Mouse (Mus musculus) testis, postnatal 10 days (tissue): ENCODE results near the gene Magix.
A peak's percentile ranks its signal among the peaks of the same experiment; 100 is the strongest.

Experiments used
- DNase-seq: peaks from one replicate; pipeline ENCODE4 v3.0.0; 2021; ENCODE audit warnings: low spot score

The Magix gene

GRCm38 (mm10) chrX:7673578-7674281, 7.3 kb downstream of the Magix start:
- DNase-seq = no peak

GRCm38 (mm10) chrX:7672739-7673138, 8.3 kb downstream of the Magix start:
- no peak for DNase-seq

- DNase-seq = no peak
Measured at GRCm38 (mm10) chrX:7670921-7671623, 10.0 kb downstream of the Magix start, which contains the start of gene Plp2. Gene Plp2 (minus strand): TSS chrX:7671390.

GRCm38 (mm10) chrX:7670390-7670881, 10.6 kb downstream of the Magix start:
- peak; percentile 78 for DNase-seq

- DNase-seq = no peak
Measured at GRCm38 (mm10) chrX:7665739-7666502, 15.1 kb downstream of the Magix start.

GRCm38 (mm10) chrX:7664791-7665190, 16.3 kb downstream of the Magix start:
- no peak for DNase-seq

GRCm38 (mm10) chrX:7662936-7663335, 18.1 kb downstream of the Magix start:
- DNase-seq = no peak

- no peak for DNase-seq
Measured at GRCm38 (mm10) chrX:7661086-7661485, 20.0 kb downstream of the Magix start.

GRCm38 (mm10) chrX:7658785-7659589, 22.1 kb downstream of the Magix start:
- DNase-seq = no peak

GRCm38 (mm10) chrX:7658031-7658784, 22.8 kb downstream of the Magix start:
- peak; percentile 66 for DNase-seq

- peak; percentile 63 for DNase-seq
Measured at GRCm38 (mm10) chrX:7657221-7657639, 23.8 kb downstream of the Magix start, which contains the start of gene Prickle3. Gene Prickle3 (plus strand): TSS chrX:7657260.

GRCm38 (mm10) chrX:7648671-7649304, 32.3 kb downstream of the Magix start:
- DNase-seq = peak; percentile 83

GRCm38 (mm10) chrX:7645349-7645748, 35.7 kb downstream of the Magix start:
- peak; percentile 84 for DNase-seq

- no peak for DNase-seq
Measured at GRCm38 (mm10) chrX:7640785-7641184, 40.3 kb downstream of the Magix start.

GRCm38 (mm10) chrX:7639536-7640325, 41.3 kb downstream of the Magix start:
- DNase-seq = no peak

- peak; percentile 85 for DNase-seq
Measured at GRCm38 (mm10) chrX:7638401-7639091, 42.5 kb downstream of the Magix start, which contains the start of gene Syp. Gene Syp (plus strand): TSS chrX:7638471.

GRCm38 (mm10) chrX:7635101-7635500, 46.0 kb downstream of the Magix start:
- no peak for DNase-seq

GRCm38 (mm10) chrX:7632560-7632959, 48.5 kb downstream of the Magix start:
- DNase-seq = no peak
